Mouse (Mus musculus): ENCODE measurements around the gene 4933406M09Rik. TPM values are rescaled to one million over a fixed set of nuclear protein-coding genes. Genes with fewer than 3 reads are reported as not detected.

Gene 4933406M09Rik
- polyA plus RNA-seq, 1 experiment from 2014 or later = not detected

DNA sequence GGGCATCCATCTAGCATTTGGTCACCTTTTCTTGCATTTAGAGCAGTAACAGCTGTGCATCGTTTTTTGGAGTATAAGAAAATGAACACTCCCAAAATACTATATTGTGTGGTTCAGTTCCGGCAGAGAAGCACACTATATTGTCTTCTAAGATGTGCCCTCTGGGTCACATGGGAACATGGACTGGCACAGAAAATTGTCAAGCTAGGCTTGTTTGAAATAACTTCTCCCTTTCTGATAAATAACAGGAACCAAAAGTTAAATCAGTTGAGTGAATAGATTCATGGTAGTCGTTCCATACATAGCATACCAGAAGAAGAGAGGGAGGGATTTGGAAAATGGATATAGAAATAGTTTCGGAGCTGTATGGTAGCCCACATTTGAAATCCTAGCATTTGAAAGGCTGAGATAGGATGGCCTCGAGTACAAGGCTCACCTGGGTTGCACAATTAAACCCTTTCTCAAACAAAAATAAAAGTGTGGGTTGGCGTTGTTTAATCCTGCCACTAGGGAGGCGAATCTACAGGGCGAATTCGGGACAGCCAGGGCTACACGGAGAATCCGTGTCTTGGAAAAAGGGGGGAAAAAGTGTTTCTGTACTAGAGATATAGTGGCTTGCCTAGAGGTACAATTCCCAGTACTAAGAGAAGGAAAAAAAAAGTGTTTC, 28.9 kb downstream of the 4933406M09Rik start:
- ATAC-seq (ENCODE audit: insufficient number of reproducible peaks, insufficient read depth, low FRiP score, low read depth) = peak; percentile 3; the same call in 1 of the 2 replicates
- 9% methylated on average over 11 of the region's 11 CpGs for WGBS
- H3K36me3 ChIP-seq (ENCODE audit: control insufficient read depth, insufficient read depth, low read length) = peaks cover 17% of the 10 kb centered on the region

DNA sequence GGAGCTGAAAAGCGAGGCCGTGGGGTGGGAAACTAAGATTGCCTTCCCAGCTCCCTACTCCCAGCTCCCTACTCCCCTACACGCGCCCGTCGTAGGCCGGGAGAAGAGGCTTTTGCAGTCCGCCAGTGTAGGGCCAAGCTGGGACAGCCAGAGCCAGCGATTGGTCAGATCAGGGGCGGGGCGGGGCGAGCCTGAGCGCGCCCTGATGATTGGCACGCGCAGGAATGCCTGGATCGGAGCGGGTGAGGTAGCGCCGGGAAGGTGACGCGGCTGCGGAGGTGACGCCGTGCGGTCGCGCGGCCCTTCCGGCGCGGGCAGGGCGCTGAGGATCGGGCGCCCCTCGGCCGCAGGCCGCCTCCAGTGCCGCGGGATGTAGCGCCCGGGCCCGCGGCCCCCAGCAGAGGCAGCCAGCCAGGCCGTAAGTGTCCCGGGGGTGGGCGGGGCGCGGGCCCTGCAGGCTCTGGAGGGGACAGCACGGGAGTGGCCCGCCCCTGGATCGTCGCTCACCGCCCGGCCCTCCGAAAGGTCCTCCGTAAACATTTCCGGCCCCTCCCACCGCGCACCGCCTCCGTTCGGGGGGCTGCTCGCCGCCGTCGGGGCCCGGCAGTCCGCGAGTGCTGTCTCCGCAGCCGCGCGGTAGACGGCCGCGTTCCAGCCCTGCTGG, 29.6 kb downstream of the 4933406M09Rik start, which contains the start of gene Adipor1:
Gene Adipor1 (plus strand): TSS at position 211 of the 664 bp plus-strand sequence.
- Histone ChIP-seq H3K4me1 (ENCODE audit: control insufficient read depth, insufficient read depth, low read length) (peaks cover 27% of the 10 kb centered on the region), H3K9ac (replicated peaks; ENCODE audit: low read depth, low read length) (peak within 1 kb of the TSS; percentile 86)
- under 1% methylated on average over 65 of the region's 77 CpGs for WGBS

More for the DNA sequence above, 28.9 kb downstream of the 4933406M09Rik start:
- peak overlapping the region; percentile 82 for H3K4me3 ChIP-seq (ENCODE audit: low read depth, low read length)
- no peaks in the 10 kb centered on the region for H3K27me3 ChIP-seq (ENCODE audit: control insufficient read depth, insufficient read depth, low read length)
- H3K4me2 ChIP-seq (replicated peaks; ENCODE audit: low read depth, low read length) = peak overlapping the region; percentile 55
- H3K27ac ChIP-seq (ENCODE audit: low read length) = peak overlapping the region; percentile 94
- H3K4me1 ChIP-seq (ENCODE audit: control insufficient read depth, insufficient read depth, low read length) = peaks cover 22% of the 10 kb centered on the region
- H3K9ac ChIP-seq (replicated peaks; ENCODE audit: low read depth, low read length) = peak overlapping the region; percentile 33
- no peaks in the 10 kb centered on the region for H3K9me3 ChIP-seq (ENCODE audit: control insufficient read depth, low read depth, low read length)

DNA sequence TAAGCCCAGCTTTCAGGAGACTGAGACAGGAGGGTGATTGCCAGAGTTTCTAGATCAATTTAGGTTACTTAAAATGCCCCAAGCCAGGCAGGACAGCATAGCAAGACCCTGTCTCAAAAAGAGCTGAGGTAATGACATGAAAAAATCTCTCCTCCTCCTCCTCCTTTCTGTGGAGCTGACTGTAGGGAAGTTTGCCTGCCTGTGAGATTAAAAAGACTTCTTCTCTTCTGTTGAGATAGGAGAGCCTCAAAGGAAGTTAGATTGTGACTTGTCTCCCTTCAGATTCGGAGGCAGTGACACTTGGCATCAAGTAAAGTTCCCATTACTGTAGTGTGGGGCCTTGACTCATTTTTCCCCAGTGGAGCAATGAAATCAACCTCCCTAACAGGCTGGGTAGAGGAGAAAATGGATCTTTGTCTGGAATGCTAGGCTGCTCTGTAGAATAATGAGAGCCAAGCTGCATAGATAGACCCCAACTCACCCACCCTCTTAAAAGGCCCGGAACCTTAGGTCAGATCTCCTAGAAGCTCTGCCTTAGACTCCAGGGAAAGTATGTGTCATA, 32.8 kb downstream of the 4933406M09Rik start:
- Histone ChIP-seq H3K36me3 (ENCODE audit: control insufficient read depth, insufficient read depth, low read length) (peaks cover 6% of the 10 kb centered on the region; the same call in 1 of the 2 replicates), H3K4me2 (replicated peaks; ENCODE audit: low read depth, low read length) (no peak overlapping the region), H3K9ac (replicated peaks; ENCODE audit: low read depth, low read length) (no peak overlapping the region), H3K4me1 (ENCODE audit: control insufficient read depth, insufficient read depth, low read length) (peaks cover 27% of the 10 kb centered on the region), H3K27ac (ENCODE audit: low read length) (no peak overlapping the region), H3K9me3 (ENCODE audit: control insufficient read depth, low read depth, low read length) (no peaks in the 10 kb centered on the region), H3K4me3 (ENCODE audit: low read depth, low read length) (no peak overlapping the region), H3K27me3 (ENCODE audit: control insufficient read depth, insufficient read depth, low read length) (no peaks in the 10 kb centered on the region)
- 84% methylated on average over 2 of the region's 2 CpGs for WGBS
- ATAC-seq (ENCODE audit: insufficient number of reproducible peaks, insufficient read depth, low FRiP score, low read depth) = no peak

More for the DNA sequence above, 29.6 kb downstream of the 4933406M09Rik start, which contains the start of gene Adipor1:
- peak; percentile 100 for ATAC-seq (ENCODE audit: insufficient number of reproducible peaks, insufficient read depth, low FRiP score, low read depth)
- no peaks in the 10 kb centered on the region for H3K9me3 ChIP-seq (ENCODE audit: control insufficient read depth, low read depth, low read length)
- peak within 1 kb of the TSS; percentile 82 for H3K4me3 ChIP-seq (ENCODE audit: low read depth, low read length)
- H3K36me3 ChIP-seq (ENCODE audit: control insufficient read depth, insufficient read depth, low read length) = peaks cover 11% of the 10 kb centered on the region
- no peaks in the 10 kb centered on the region for H3K27me3 ChIP-seq (ENCODE audit: control insufficient read depth, insufficient read depth, low read length)
- peak within 1 kb of the TSS; percentile 55 for H3K4me2 ChIP-seq (replicated peaks; ENCODE audit: low read depth, low read length)
- H3K27ac ChIP-seq (ENCODE audit: low read length) = peak within 1 kb of the TSS; percentile 94

DNA sequence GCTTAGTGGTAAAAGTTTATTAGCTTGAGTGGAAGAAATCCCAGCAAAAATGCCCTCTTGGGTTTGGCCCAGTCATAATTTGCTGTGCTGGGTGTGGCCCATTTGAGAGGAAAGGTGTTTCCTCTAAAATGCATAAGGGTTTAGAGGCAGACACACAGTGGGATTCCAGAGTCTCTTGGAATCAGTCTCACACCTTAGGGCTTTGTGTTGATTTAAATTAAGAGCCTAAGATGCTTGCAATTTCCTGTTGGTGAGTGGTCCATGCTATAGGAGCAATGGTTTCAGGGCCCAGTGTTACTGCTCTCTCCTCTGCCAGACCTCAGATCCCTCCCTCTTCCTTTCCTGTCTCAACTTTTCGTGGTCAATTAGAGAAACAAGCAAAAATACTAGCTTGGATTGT, 33.4 kb downstream of the 4933406M09Rik start:
- Histone ChIP-seq H3K4me2 (replicated peaks; ENCODE audit: low read depth, low read length) (no peak overlapping the region), H3K27ac (ENCODE audit: low read length) (no peak overlapping the region)
- 40% methylated on average over 1 of the region's 1 CpGs for WGBS

DNA sequence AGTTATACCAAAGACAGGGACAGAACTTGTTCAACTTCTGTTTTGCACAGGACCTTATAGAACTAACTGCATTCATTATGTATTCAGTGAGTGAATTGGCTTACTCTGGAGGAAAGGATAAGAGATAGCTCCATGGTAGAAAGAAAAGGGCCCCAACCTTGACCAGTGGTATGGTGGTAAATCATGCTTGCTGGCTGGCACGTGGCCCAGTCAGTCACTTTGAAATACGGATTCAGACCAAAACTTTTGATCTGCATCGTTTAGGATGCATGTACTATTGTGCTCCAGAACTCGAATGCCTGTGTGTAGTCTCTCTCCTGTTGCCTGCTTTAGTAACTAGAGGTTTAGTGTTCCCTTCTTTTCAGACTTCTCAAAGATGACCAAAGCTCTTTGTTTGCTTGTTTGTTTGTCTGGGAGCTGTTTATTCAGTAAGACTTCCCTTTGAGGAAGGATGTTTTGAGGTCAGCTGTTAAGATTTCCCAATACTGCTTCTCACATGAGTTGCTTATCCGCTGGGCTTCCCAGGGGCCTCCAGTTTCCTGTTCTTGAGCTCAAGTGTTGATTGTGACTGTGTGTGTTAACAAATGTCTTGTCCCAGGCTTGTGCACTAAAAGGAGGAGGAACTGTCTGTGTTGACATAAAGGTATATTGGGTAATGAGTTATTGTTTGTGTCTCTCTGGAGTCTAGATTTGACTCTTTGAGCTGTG, 34.2 kb downstream of the 4933406M09Rik start:
- Histone ChIP-seq H3K27ac (ENCODE audit: low read length) (no peak overlapping the region), H3K4me3 (ENCODE audit: low read depth, low read length) (no peak overlapping the region), H3K9me3 (ENCODE audit: control insufficient read depth, low read depth, low read length) (no peaks in the 10 kb centered on the region), H3K36me3 (ENCODE audit: control insufficient read depth, insufficient read depth, low read length) (peaks cover 17% of the 10 kb centered on the region), H3K4me1 (ENCODE audit: control insufficient read depth, insufficient read depth, low read length) (peaks cover 18% of the 10 kb centered on the region), H3K9ac (replicated peaks; ENCODE audit: low read depth, low read length) (no peak overlapping the region), H3K4me2 (replicated peaks; ENCODE audit: low read depth, low read length) (no peak overlapping the region), H3K27me3 (ENCODE audit: control insufficient read depth, insufficient read depth, low read length) (no peaks in the 10 kb centered on the region)
- 57% methylated on average over 5 of the region's 5 CpGs for WGBS
- no peak for ATAC-seq (ENCODE audit: insufficient number of reproducible peaks, insufficient read depth, low FRiP score, low read depth)

More for the DNA sequence above, 33.4 kb downstream of the 4933406M09Rik start:
- no peaks in the 10 kb centered on the region for H3K27me3 ChIP-seq (ENCODE audit: control insufficient read depth, insufficient read depth, low read length)
- no peak overlapping the region for H3K4me3 ChIP-seq (ENCODE audit: low read depth, low read length)
- peaks cover 11% of the 10 kb centered on the region; the same call in 1 of the 2 replicates for H3K36me3 ChIP-seq (ENCODE audit: control insufficient read depth, insufficient read depth, low read length)
- no peak overlapping the region for H3K9ac ChIP-seq (replicated peaks; ENCODE audit: low read depth, low read length)
- no peak for ATAC-seq (ENCODE audit: insufficient number of reproducible peaks, insufficient read depth, low FRiP score, low read depth)
- H3K9me3 ChIP-seq (ENCODE audit: control insufficient read depth, low read depth, low read length) = no peaks in the 10 kb centered on the region
- peaks cover 24% of the 10 kb centered on the region for H3K4me1 ChIP-seq (ENCODE audit: control insufficient read depth, insufficient read depth, low read length)

DNA sequence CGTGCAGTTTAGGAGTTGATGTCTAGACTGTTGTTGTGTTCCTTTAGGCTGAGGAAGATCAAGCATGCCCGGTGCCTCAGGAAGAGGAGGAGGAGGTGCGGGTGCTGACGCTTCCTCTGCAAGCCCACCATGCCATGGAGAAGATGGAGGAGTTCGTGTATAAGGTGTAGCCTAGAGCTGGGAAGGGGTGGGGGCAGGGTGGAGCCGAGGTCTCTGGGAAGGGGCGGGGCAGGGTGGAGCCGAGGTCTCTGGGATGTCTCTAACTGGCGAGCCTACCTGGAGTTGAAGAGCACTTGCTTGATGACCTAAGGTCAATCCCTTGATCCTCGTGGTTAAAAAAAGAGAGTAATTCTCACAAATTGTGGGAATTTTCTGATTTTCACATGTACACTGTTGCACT, 38.2 kb downstream of the 4933406M09Rik start:
- Histone ChIP-seq H3K9ac (replicated peaks; ENCODE audit: low read depth, low read length) (no peak overlapping the region), H3K9me3 (ENCODE audit: control insufficient read depth, low read depth, low read length) (no peaks in the 10 kb centered on the region), H3K27ac (ENCODE audit: low read length) (no peak overlapping the region), H3K27me3 (ENCODE audit: control insufficient read depth, insufficient read depth, low read length) (no peaks in the 10 kb centered on the region), H3K4me2 (replicated peaks; ENCODE audit: low read depth, low read length) (no peak overlapping the region), H3K36me3 (ENCODE audit: control insufficient read depth, insufficient read depth, low read length) (peaks cover 56% of the 10 kb centered on the region), H3K4me3 (ENCODE audit: low read depth, low read length) (no peak overlapping the region), H3K4me1 (ENCODE audit: control insufficient read depth, insufficient read depth, low read length) (0 out of 2 replicates have a peak, but pooled peaks cover 4% of the 10 kb centered on the region)
- ATAC-seq (ENCODE audit: insufficient number of reproducible peaks, insufficient read depth, low FRiP score, low read depth) = peak; percentile 67; the same call in 1 of the 2 replicates
- 63% methylated on average over 10 of the region's 10 CpGs for WGBS

DNA sequence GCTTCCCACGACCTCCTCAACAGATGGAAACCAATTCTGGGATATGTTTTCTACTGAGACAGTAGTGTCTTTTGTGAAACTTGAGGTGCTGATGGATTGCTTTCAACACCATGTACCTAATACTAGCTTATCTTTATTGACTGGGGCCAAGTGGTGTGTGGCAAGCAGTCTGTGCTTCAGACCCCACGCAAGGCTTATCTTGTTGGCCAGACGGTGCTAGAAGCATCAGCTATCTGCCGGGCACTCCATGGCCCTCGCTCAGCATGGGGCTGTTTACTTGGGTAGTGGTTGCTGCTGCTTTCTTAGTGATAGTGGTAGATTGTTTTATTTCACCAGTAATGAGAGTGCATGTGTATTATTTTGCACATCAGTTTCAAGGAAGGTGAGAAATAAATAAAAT, 40.5 kb downstream of the 4933406M09Rik start:
- peak; percentile 90; the same call in 1 of the 2 replicates for ATAC-seq (ENCODE audit: insufficient number of reproducible peaks, insufficient read depth, low FRiP score, low read depth)
- Histone ChIP-seq H3K9me3 (ENCODE audit: control insufficient read depth, low read depth, low read length) (no peaks in the 10 kb centered on the region), H3K4me1 (ENCODE audit: control insufficient read depth, insufficient read depth, low read length) (no peaks in the 10 kb centered on the region), H3K36me3 (ENCODE audit: control insufficient read depth, insufficient read depth, low read length) (peaks cover 67% of the 10 kb centered on the region), H3K27ac (ENCODE audit: low read length) (no peak overlapping the region), H3K27me3 (ENCODE audit: control insufficient read depth, insufficient read depth, low read length) (no peaks in the 10 kb centered on the region), H3K9ac (replicated peaks; ENCODE audit: low read depth, low read length) (no peak overlapping the region), H3K4me3 (ENCODE audit: low read depth, low read length) (no peak overlapping the region), H3K4me2 (replicated peaks; ENCODE audit: low read depth, low read length) (no peak overlapping the region)
- 72% methylated on average over 5 of the region's 5 CpGs for WGBS

DNA sequence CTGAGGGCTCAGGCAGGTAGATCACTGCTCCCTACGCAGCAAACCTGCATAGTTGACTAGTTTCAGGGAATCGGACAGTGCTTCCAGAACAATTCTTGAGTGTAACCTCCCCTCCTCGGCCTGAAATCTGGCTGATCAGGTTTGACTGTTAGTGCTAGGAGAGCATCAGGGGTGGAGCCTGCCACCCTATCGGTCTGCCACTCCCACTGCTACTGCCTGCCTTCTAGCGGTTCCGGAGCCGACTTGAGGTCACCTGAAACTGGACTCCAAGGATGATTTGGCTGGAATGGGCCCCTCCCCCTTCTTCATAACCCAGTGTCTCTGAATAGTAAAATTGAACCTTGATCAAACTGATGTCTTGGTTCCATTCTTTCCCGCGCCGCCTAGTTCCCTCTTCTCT, 47.3 kb downstream of the 4933406M09Rik start:
- no peaks in the 10 kb centered on the region for H3K9me3 ChIP-seq (ENCODE audit: control insufficient read depth, low read depth, low read length)
- H3K9ac ChIP-seq (replicated peaks; ENCODE audit: low read depth, low read length) = no peak overlapping the region
- WGBS = 73% methylated on average over 10 of the region's 10 CpGs
- H3K4me2 ChIP-seq (replicated peaks; ENCODE audit: low read depth, low read length) = no peak overlapping the region
- no peak for ATAC-seq (ENCODE audit: insufficient number of reproducible peaks, insufficient read depth, low FRiP score, low read depth)
- no peaks in the 10 kb centered on the region for H3K4me1 ChIP-seq (ENCODE audit: control insufficient read depth, insufficient read depth, low read length)
- H3K27me3 ChIP-seq (ENCODE audit: control insufficient read depth, insufficient read depth, low read length) = no peaks in the 10 kb centered on the region
- H3K4me3 ChIP-seq (ENCODE audit: low read depth, low read length) = no peak overlapping the region
- H3K36me3 ChIP-seq (ENCODE audit: control insufficient read depth, insufficient read depth, low read length) = peaks cover 37% of the 10 kb centered on the region
- H3K27ac ChIP-seq (ENCODE audit: low read length) = no peak overlapping the region
